Mouse (Mus musculus) common myeloid progenitor, adult 5-6 weeks (primary cell): ENCODE data around the gene H2-Q2. TPM values are rescaled to one million over a fixed set of nuclear protein-coding genes. Genes with fewer than 3 reads are reported as not detected.
"Not testable (repeated sequence)": the region's sequence is repeated elsewhere in the genome, so short reads cannot be mapped to it uniquely, and the experiment has no call there.

Source experiments
- ATAC-seq: replicated peaks from 2 replicates; pipeline ENCODE4 v1.8.0; 2016; ENCODE audit warnings: low read depth, mild to moderate bottlenecking, moderate TSS enrichment, inconsistent platforms; ENCODE audit not compliant: poor library complexity, severe bottlenecking
- total RNA-seq: library from RNA; stranded (forward); fragments of 200-1000, 187-1606 nt; gene quantifications from 2 replicates; pipeline ENCODE4 v1.2.3, GENCODE M21; 2017

H2-Q2 gene
- total RNA-seq, 1 experiment from 2014 or later: not detected

GRCm38 (mm10) chr17:35358763-35359469, 16.9 kb downstream of the H2-Q2 start:
- ATAC-seq: no peak

- no peak for ATAC-seq
These were observed 17.4 kb downstream of the H2-Q2 start for GRCm38 (mm10) chr17:35359470-35359862.

- ATAC-seq: peak; percentile 100
These were observed 37.3 kb downstream of the H2-Q2 start, which contains the start of gene H2-Q4 for GRCm38 (mm10) chr17:35379369-35379728. Gene H2-Q4, plus strand, starts transcription at chr17:35379617.

GRCm38 (mm10) chr17:35379729-35380451, 37.8 kb downstream of the H2-Q2 start:
- ATAC-seq: 0 out of 2 replicates have a peak, but pooled peaks have one; percentile 18

GRCm38 (mm10) chr17:35389796-35390195, 47.8 kb downstream of the H2-Q2 start:
- ATAC-seq: not testable (repeated sequence)

- ATAC-seq: not testable (repeated sequence)
These were observed 50.6 kb downstream of the H2-Q2 start for GRCm38 (mm10) chr17:35392671-35393070.

- peak; percentile 99 for ATAC-seq
These were observed 52.1 kb downstream of the H2-Q2 start for GRCm38 (mm10) chr17:35393864-35394800.

Other genes starting within 250 kb of the H2-Q2 start
- not detected in 2 replicates for gene Ly6g5c, start 234.0 kb upstream of the H2-Q2 start, total RNA-seq
- gene Ly6g5b, start 226.8 kb upstream of the H2-Q2 start, total RNA-seq: not detected in 2 replicates
- 39.5 and 50.1 TPM in 2 replicates for gene Gpank1, start 220.8 kb upstream of the H2-Q2 start, total RNA-seq
- gene Csnk2b, start 220.2 kb upstream of the H2-Q2 start, total RNA-seq: 286 and 306 TPM in 2 replicates
- gene D17H6S53E, start 215.9 kb upstream of the H2-Q2 start, total RNA-seq: 6.3 and 8.2 TPM in 2 replicates
- gene Apom, start 210.2 kb upstream of the H2-Q2 start, total RNA-seq: not detected in 2 replicates
- gene Bag6, start 207.1 kb upstream of the H2-Q2 start, total RNA-seq: 58.8 and 103 TPM in 2 replicates
- gene Prrc2a, start 177.3 kb upstream of the H2-Q2 start, total RNA-seq: 74.7 and 110 TPM in 2 replicates
- 4.7 and 5.4 TPM in 2 replicates for gene Aif1, start 166.2 kb upstream of the H2-Q2 start, total RNA-seq
- 44.3 and 51.6 TPM in 2 replicates for gene Lst1, start 153.8 kb upstream of the H2-Q2 start, total RNA-seq
- gene Ltb, start 147.8 kb upstream of the H2-Q2 start, total RNA-seq: 1.1 and 1.8 TPM in 2 replicates
- gene Tnf, start 140.2 kb upstream of the H2-Q2 start, total RNA-seq: 9.4 and 11.3 TPM in 2 replicates
- gene Lta, start 136.9 kb upstream of the H2-Q2 start, total RNA-seq: not detected in 2 replicates
- not detected in 2 replicates for gene Gm16181, start 121.4 kb upstream of the H2-Q2 start, total RNA-seq
- gene Atp6v1g2, start 108.6 kb upstream of the H2-Q2 start, total RNA-seq: 1.6 and 1.8 TPM in 2 replicates
- gene Nfkbil1, start 106.5 kb upstream of the H2-Q2 start, total RNA-seq: 5.2 and 7.0 TPM in 2 replicates
- gene Ddx39b, start 100.5 kb upstream of the H2-Q2 start, total RNA-seq: 199 and 218 TPM in 2 replicates
- 427 and 466 TPM in 2 replicates for gene H2-D1, start 79.5 kb upstream of the H2-Q2 start, total RNA-seq
- 0.05 TPM in 1 of 2 replicates, not detected in the other for gene H2-Q1, start 21.8 kb upstream of the H2-Q2 start, total RNA-seq
- gene H2-Q4, start 37.4 kb downstream of the H2-Q2 start, total RNA-seq: 53.3 and 55.3 TPM in 2 replicates
- 78.6 and 82.7 TPM in 2 replicates for gene H2-Q6, start 82.6 kb downstream of the H2-Q2 start, total RNA-seq
- 68.1 and 79.8 TPM in 2 replicates for gene H2-Q7, start 96.9 kb downstream of the H2-Q2 start, total RNA-seq
- 0.37 TPM in 1 of 2 replicates, not detected in the other for gene H2-Q10, start 127.8 kb downstream of the H2-Q2 start, total RNA-seq
- not detected in 2 replicates for gene Pou5f1, start 163.8 kb downstream of the H2-Q2 start, total RNA-seq
- gene Tcf19, start 174.6 kb downstream of the H2-Q2 start, total RNA-seq: 10.5 and 10.9 TPM in 2 replicates
- 9.5 and 11.2 TPM in 2 replicates for gene Cchcr1, start 174.9 kb downstream of the H2-Q2 start, total RNA-seq
- not detected in 2 replicates for gene Psors1c2, start 191.0 kb downstream of the H2-Q2 start, total RNA-seq
- gene Cdsn, start 209.9 kb downstream of the H2-Q2 start, total RNA-seq: not detected in 2 replicates
- not detected in 2 replicates for gene 2300002M23Rik, start 225.2 kb downstream of the H2-Q2 start, total RNA-seq